Mouse (Mus musculus) left cerebral cortex, adult 2 months (tissue): Measurements from ENCODE around the gene Cux2. TPM values are rescaled to one million over a fixed set of nuclear protein-coding genes. Genes with fewer than 3 reads are reported as not detected.

Source experiments
- DNase-seq, 2 experiments: peaks; one replicate each; pipeline ENCODE4 v3.0.0; 2021 to 2022; ENCODE audit warnings: low spot score in 2 of 2, mixed read lengths in 1 of 2; ENCODE audit errors: extremely low spot score in 1 of 2
- H3K27ac ChIP-seq: fragments of 200-600 bp; 2 replicates; pipeline ENCODE4 v1.8.1; 2022
- H3K4me3 ChIP-seq: fragments of 200-600 bp; 2 replicates; pipeline ENCODE4 v1.8.1; 2022
- CTCF ChIP-seq: fragments of 200-600 bp; IDR thresholded peaks from 2 replicates; pipeline ENCODE4 v1.8.1; 2022; ENCODE audit warnings: antibody characterized with exemption, mild to moderate bottlenecking, moderate library complexity
- intact Hi-C: fragments of 180-260 bp; cut with DNase I; formaldehyde crosslinking; loops from one replicate; pipeline ENCODE4 v1.15.1; 2025
- total RNA-seq, 2 experiments: library from RNA; stranded (reverse); gene quantifications; 2 replicates each; pipeline ENCODE4 v1.2.3; 2021

Gene Cux2
- total RNA-seq, 2 experiments from 2014 or later = 194 to 215 TPM

DNA sequence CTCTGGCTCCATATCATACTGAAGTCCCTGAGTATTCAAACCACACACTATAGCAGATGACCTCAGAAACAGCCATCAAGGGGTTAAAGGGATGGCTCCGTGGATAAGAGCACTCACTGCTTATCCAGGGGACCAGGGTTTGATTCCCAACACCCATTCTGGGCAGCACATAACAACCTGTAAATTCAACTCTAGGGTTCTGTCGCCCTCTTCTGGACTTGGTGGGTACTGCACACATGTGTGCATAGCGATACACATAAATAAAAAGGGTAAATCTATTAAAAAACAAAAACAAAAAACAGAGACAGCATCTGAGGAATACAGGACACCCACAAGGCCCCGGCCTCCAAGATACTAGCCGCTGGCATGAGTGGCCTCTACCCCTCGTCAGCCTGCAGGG lies 7.7 kb upstream of the Cux2 start:
- intact Hi-C loops = no loop called here
- peak; percentile 63 for TF ChIP-seq CTCF

DNA sequence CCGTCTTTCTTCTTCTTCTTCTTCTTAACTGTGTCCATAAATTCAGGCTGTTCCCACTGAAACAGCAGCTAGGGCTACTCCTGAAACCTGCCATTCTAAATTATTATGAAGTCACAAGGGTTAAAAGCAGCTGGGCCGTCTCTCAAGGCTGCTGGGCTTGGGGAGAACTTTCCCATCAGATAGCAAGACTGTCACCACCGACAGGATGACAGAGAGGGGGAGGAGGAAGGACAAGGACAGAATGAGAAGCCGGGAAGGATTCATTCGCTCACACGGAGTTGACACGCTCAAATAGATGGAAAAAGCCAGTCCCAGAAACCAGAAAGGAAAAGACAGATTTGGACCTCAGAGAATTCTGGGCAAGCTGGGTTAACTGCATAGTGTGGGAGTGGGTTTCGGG lies 6.7 kb upstream of the Cux2 start:
- no peak for DNase-seq
- Histone ChIP-seq H3K27ac (no peak overlapping the region), H3K4me3 (no peak overlapping the region)
- no peak for TF ChIP-seq CTCF
- intact Hi-C loops = no loop called here

More for the DNA sequence above, 7.7 kb upstream of the Cux2 start:
- no peak for DNase-seq
- Histone ChIP-seq H3K4me3 (no peak overlapping the region), H3K27ac (no peak overlapping the region)

DNA sequence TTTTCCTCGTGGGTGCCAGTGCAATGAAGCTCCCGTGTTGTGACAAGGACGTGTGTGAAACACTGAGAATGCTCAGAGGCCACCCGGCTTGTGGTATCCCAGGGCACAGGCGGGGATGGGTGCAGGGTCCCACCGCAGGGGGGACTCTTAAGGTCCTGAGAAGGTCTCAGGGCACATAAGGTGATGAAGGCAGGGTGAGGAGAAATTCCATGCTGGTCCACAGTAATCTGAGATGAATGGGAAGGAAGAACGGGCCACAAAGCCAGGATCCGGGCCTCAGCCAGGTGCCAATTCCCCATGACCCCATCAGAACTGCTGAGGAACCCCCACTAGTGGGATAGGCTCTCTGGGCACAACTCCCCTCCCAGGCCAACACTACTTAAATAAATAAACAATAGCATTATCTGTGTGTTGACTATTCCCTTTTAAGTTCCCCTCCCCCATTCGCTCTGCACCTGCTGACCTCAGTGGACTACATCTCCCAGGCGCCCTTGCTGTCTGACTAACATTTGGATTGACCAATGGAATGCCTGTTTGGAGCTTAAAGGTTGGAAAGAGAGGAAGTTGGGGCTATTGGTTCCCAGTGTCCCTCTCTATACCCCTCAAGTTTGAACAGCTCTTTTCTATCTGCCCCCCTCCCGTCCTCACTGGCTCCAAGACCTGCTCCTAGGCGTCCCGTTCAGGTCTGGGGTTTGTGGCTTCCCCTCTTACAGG lies 4.4 kb upstream of the Cux2 start:
- intact Hi-C loops = no loop called here
- Histone ChIP-seq H3K4me3 (0 out of 2 replicates have a peak overlapping the region, but pooled peaks have one; percentile 26), H3K27ac (0 out of 2 replicates have a peak overlapping the region, but pooled peaks have one; percentile 32)
- no peak for DNase-seq
- no peak for TF ChIP-seq CTCF

DNA sequence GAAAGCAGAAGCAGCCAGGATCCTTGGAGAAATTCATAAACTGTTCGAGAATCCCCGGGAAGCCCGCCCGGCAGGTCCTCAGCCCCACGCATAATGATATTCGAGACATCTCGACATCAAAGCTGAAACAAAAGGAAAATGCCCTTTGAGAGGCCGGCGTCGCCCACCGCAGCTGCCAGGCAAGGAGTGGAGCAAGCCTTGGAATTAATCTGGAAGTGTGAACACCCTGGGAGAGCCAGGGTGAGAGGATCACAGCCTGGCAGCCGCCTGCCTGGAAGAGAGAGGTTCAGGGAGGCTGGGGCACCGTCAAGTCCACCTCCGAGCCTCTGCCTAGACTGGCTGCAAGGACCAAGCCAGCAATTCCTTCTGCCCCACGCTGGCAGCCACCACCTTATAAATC lies 3.7 kb upstream of the Cux2 start:
- Histone ChIP-seq H3K4me3 (no peak overlapping the region), H3K27ac (no peak overlapping the region)
- DNase-seq = no peak
- no peak for TF ChIP-seq CTCF
- intact Hi-C loops = no loop called here

DNA sequence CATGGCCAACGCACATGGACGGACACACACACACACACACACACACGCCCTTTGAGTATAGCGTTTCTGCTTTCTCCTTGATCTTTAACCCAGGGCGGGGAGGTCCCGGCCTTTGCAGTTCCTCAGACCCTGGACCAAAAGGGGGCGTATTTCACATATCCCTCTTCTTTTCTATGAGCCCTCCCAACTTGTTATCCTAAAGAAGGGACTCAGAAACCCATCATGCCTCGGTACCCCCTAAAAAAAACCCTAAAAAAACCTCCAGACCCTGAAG lies 867 bp upstream of the Cux2 start:
- no peak for TF ChIP-seq CTCF
- Histone ChIP-seq H3K4me3 (no peak overlapping the region), H3K27ac (no peak overlapping the region)
- intact Hi-C loops = loop anchor here (1.0 kb wide), 1 partner anchor 39 kb away; no protein-coding TSS in a partner anchor
- DNase-seq = no peak

DNA sequence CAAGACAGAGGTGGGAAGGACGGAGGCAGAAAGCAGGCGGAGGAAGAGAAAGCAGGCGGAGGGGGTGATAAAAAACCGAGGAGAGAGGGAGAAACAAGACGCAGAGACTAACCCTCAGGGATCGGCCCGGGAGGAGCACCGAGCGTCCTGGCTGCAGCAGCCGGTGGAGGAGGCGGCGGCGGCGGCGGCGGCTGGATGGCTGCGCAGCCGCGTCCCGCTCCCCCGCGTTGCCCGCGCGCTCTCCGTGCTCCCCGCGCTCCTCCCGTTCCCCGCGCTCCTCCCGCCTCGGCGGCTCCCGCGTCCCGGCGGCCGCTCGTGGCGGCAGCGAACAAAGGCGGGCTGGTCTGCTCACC lies 262 bp downstream of the Cux2 start:
- H3K27ac ChIP-seq = peak overlapping the region; percentile 83
- peak; percentile 67 to 75 for DNase-seq
- TF ChIP-seq CTCF = no peak

DNA sequence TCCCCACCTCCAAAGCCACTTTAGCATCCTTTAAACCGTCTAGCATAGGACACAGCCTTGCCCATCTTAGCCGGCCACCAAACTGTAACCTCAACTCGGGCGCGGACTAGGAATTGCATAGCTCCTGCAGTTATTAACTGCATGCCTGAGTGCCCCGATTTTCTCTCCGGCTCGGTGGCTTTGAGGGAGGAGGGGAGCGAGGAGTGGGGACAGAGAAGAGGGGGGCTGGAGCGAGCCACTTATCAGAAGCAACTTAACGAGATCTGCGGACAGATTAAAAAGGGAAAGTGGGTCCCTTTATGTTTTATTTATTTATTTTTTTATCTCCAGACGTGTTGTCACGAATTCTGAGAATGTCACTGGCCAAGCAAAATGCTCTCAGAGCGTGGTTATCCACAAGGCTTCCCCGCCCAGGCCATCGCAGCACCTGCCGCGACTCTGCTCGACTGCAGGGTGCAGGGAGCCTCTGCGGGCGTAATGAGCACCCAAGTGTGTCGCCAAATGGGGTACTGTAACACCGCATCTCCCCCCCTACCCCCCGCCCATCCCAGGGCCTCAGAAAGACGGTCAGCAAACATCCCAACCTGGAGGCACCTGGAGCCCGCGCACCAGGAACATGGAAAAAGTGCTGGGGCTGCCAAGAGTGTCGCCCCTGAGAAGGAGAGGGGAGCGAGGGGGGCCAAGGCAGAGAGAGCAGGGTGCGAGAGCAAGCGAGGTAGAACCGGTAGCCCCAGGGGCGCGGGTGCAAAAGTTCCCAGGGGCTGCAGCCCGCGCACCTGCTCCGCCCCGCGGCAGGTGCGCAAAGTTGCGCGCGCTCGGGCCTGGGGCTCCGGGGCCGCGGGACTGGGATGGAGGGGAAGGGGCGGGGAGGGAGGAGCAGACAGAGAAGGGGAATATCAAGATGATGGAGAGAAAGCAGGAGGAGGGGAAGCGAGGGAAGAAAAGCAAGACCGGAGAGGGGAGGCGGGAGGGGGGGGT lies 927 bp downstream of the Cux2 start:
- intact Hi-C loops = loop anchor here (5.0 kb wide), 2 partner anchors 107 to 157 kb away; no protein-coding TSS in a partner anchor
- H3K27ac ChIP-seq = peak overlapping the region; percentile 83
- H3K4me3 ChIP-seq = peak overlapping the region; percentile 70
- TF ChIP-seq CTCF = no peak
- DNase-seq = no peak

More for the DNA sequence above, 262 bp downstream of the Cux2 start:
- peak overlapping the region; percentile 70 for H3K4me3 ChIP-seq
- intact Hi-C loops = loop anchor here (1.0 to 5.0 kb wide), 3 partner anchors 40 to 157 kb away; no protein-coding TSS in a partner anchor

DNA sequence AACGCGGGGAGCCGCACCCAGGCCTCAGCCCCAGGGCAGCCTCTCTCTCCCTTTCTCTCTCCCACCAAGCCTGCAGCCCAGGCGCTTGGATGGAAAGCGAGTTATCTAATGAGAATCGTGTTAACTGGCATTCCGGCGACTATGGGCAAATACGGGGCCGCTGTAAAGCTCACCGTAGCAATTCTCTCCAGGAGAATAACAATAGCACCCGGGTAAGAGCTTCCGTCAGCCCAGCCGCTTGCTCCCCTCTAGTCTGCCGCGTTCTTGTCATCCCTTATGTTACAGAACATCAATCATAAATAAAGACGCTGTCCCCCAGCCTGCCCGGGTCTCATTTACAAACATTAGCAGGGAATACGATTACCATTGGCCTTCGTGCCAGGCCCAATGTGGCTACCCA lies 1.6 kb downstream of the Cux2 start:
- H3K4me3 ChIP-seq = peak overlapping the region; percentile 70
- intact Hi-C loops = loop anchor here (5.0 kb wide), 2 partner anchors 106 to 156 kb away; no protein-coding TSS in a partner anchor

DNA sequence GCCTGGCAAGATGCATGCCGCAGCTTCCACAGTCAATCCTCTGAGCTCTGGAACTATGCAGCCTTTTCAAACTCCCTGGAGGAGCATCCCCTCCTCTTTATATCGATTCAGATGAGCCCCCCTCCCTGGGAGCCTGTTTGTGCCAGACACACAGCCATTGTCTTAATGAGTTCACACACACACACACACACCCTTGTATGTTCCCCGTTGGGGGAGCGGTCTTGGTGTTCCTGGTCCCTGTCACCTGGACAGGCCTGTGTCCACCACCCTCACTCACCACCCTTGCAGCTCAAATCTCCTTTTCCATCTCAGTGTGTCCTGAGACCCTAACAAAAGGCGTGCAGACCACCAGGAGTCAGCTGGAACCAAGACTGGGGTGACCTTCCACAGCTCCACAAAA lies 2.1 kb downstream of the Cux2 start:
- no peak for TF ChIP-seq CTCF
- DNase-seq = no peak
- Histone ChIP-seq H3K4me3 (peak overlapping the region; percentile 70), H3K27ac (peak overlapping the region; percentile 83)
- intact Hi-C loops = loop anchor here (5.0 kb wide), 2 partner anchors 105 to 155 kb away; no protein-coding TSS in a partner anchor

More for the DNA sequence above, 1.6 kb downstream of the Cux2 start:
- peak overlapping the region; percentile 83 for H3K27ac ChIP-seq
- DNase-seq = no peak
- no peak for TF ChIP-seq CTCF

DNA sequence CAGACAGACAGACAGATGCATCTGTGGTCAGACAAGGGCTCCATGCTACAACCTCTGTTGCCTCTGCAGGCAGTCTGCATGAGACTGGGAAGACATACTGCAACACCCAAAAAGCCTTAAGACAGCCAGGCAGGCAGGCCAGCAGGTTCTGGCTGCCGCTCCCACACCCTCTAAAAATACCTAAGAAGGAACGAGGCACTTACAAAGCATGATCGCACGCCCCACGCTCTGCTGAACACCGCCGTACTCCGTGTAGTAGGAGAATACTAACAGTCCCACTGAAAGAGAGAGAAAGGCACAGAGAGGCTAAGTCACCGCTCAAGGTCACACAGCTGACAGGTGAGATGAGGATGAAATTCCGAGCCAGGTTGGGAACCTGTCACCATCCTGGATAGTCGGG lies 6.3 kb downstream of the Cux2 start:
- peak in 1 of 2 experiments; percentile 53 for DNase-seq
- intact Hi-C loops = loop anchor here (2.0 kb wide), 1 partner anchor 43 kb away; no protein-coding TSS in a partner anchor
- Histone ChIP-seq H3K4me3 (no peak overlapping the region), H3K27ac (peak overlapping the region; percentile 55)
- TF ChIP-seq CTCF = no peak

DNA sequence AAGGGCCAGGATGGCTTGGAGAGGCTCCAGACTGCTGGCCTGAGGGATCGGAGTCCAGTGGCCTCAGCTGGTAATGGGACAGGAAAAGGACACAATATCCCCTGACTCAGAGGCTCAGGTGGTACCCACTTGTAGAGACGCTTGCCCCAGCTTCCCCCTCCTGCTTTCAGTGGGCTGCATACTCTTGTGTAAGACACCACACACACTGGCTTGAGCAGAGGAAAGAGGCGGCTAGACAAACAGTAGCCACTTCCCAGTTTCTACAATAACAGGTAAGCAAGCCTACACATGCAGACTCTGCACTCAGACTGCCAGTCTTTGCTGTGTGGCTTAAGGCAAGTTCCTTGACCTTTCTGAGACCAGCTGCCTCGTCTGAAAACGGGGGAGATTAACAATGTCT lies 14.6 kb downstream of the Cux2 start:
- H3K4me3 ChIP-seq = no peak overlapping the region
- no peak for DNase-seq
- H3K27ac ChIP-seq = no peak overlapping the region
- TF ChIP-seq CTCF = no peak
- intact Hi-C loops = no loop called here

DNA sequence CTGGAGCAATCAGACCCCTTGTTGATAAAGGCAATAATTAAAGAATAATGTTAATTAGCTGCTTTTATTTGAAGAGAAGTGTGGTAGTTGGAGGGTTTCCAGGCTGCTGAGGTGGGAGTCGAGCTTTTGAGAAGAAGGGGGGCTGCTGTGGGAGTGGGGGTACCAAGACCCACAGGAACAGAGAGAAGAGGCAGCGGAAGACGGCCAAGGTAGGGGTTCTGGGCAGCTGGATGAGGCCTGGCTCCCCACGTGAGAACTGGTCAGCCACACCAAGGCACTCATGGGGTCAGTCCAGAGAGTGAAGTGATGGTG lies 16.8 kb downstream of the Cux2 start:
- no peak for TF ChIP-seq CTCF
- no peak overlapping the region for H3K4me3 ChIP-seq
- intact Hi-C loops = no loop called here
- no peak overlapping the region for H3K27ac ChIP-seq
- DNase-seq = no peak
